ENCODE assay signal across 11 mouse cellular contexts in genomic region chr12:54288041-54288502, GRCm38 (mm10).
DNase-seq lines count a peak whose midpoint lies in the region; ATAC-seq and TF ChIP-seq lines count a peak whose summit lies in the region.
"Had no signal": no experiment of that assay in that cellular context is flagged by ENCODE, and none has a peak within 500 bp of the region (broad histone marks: within the 10 kb centered on the region; RNA-seq: fewer than 3 reads in every experiment).

No protein-coding gene starts in this region.

- H3K9ac ChIP-seq in embryonic facial prominence, embryonic 15.5 days: no peak overlapping the region
- no peak overlapping the region for H3K9ac ChIP-seq in hindbrain, embryonic 16.5 days (ENCODE audit: low read depth, low read length)
- H3K9ac ChIP-seq: limb, embryonic 13.5 days; stomach, embryonic 15.5 days had no signal

- peak overlapping the region; percentile 58 for H3K27ac ChIP-seq in embryonic facial prominence, embryonic 15.5 days (replicated peaks)
- 0 out of 2 replicates have a peak overlapping the region, but pooled peaks have one; percentile 17 for H3K27ac ChIP-seq in hindbrain, embryonic 16.5 days (ENCODE audit: low read depth, low read length)
- H3K27ac ChIP-seq: limb, embryonic 13.5 days; stomach, embryonic 15.5 days had no signal

- H3ac ChIP-seq in myocyte (ENCODE audit: control insufficient read depth, insufficient read length): no peak overlapping the region

- H3K27me3 ChIP-seq in embryonic facial prominence, embryonic 15.5 days: no peaks in the 10 kb centered on the region
- H3K27me3 ChIP-seq in hindbrain, embryonic 16.5 days (replicated peaks; ENCODE audit: control insufficient read depth, insufficient read depth, low read length): no peaks in the 10 kb centered on the region
- no peaks in the 10 kb centered on the region for H3K27me3 ChIP-seq in myocyte (ENCODE audit: control insufficient read depth, insufficient read depth, insufficient read length)
- H3K27me3 ChIP-seq: limb, embryonic 13.5 days; stomach, embryonic 15.5 days had no signal

- H3K9me3 ChIP-seq in embryonic facial prominence, embryonic 15.5 days (replicated peaks): no peaks in the 10 kb centered on the region
- H3K9me3 ChIP-seq in hindbrain, embryonic 16.5 days (ENCODE audit: control insufficient read depth, low read length): no peaks in the 10 kb centered on the region
- H3K9me3 ChIP-seq: limb, embryonic 13.5 days; stomach, embryonic 15.5 days had no signal

- no peak overlapping the region for H3K4me3 ChIP-seq in embryonic facial prominence, embryonic 15.5 days (replicated peaks)
- no peak overlapping the region for H3K4me3 ChIP-seq in hindbrain, embryonic 16.5 days (ENCODE audit: low read length)
- no peak overlapping the region for H3K4me3 ChIP-seq in myocyte
- H3K4me3 ChIP-seq: limb, embryonic 13.5 days; stomach, embryonic 15.5 days had no signal

- H3K36me3 ChIP-seq in embryonic facial prominence, embryonic 15.5 days: no peaks in the 10 kb centered on the region
- no peaks in the 10 kb centered on the region for H3K36me3 ChIP-seq in hindbrain, embryonic 16.5 days (ENCODE audit: control insufficient read depth, insufficient read depth, low read length)
- H3K36me3 ChIP-seq in myocyte (ENCODE audit: control insufficient read depth, insufficient read depth): no peaks in the 10 kb centered on the region
- H3K36me3 ChIP-seq: limb, embryonic 13.5 days; stomach, embryonic 15.5 days had no signal

- ATAC-seq in embryonic facial prominence, embryonic 15.5 days (ENCODE audit: insufficient number of reproducible peaks, low FRiP score, low TSS enrichment, low read depth): no peak
- 0 out of 2 replicates have a peak, but pooled peaks have one; percentile 53 for ATAC-seq in hindbrain, embryonic 16.5 days

- no peaks in the 10 kb centered on the region for H3K79me2 ChIP-seq in myocyte (ENCODE audit: control insufficient read depth, insufficient read depth)

- no peak for TF ChIP-seq POLR2A in myocyte (IDR thresholded peaks at IDR 0.05; ENCODE audit: insufficient read length, low read depth)

- 71% methylated on average over 6 of the region's 6 CpGs for WGBS in embryonic facial prominence, embryonic 15.5 days
- WGBS in hindbrain, embryonic 16.5 days: 27% methylated on average over 6 of the region's 6 CpGs

- H3K4me1 ChIP-seq in embryonic facial prominence, embryonic 15.5 days: peaks cover 19% of the 10 kb centered on the region
- H3K4me1 ChIP-seq in hindbrain, embryonic 16.5 days (ENCODE audit: control insufficient read depth, insufficient read depth, low read depth, low read length): peaks cover 15% of the 10 kb centered on the region

- no peak overlapping the region for H3K4me2 ChIP-seq in embryonic facial prominence, embryonic 15.5 days (replicated peaks)
- no peak overlapping the region for H3K4me2 ChIP-seq in hindbrain, embryonic 16.5 days (ENCODE audit: low read length)
- peak overlapping the region; percentile 32 for H3K4me2 ChIP-seq in myocyte (ENCODE audit: low read depth)
- H3K4me2 ChIP-seq: limb, embryonic 13.5 days; stomach, embryonic 15.5 days had no signal

- DNase-seq in embryo, embryonic 11 days: peak; percentile 53
- DNase-seq in natural killer cell, adult 2 months (ENCODE audit: low spot score in 2 of 2): no peak
- no peak for DNase-seq in adrenal gland, postnatal 4 days (ENCODE audit: low spot score in 2 of 2)
- no peak for DNase-seq in right cerebral cortex, adult 18-20 months
- DNase-seq: gastrocnemius, postnatal 36 days; right cerebral cortex, postnatal 25 days had no signal

TF ChIP-seq in myocyte, 11 proteins besides CTCF, POLR2A, EP300 and RAD21:
- TF ChIP-seq TCF12 (IDR thresholded peaks at IDR 0.05; ENCODE audit: insufficient read depth, poor library complexity, severe bottlenecking) (no peak), MAX (IDR thresholded peaks at IDR 0.05; ENCODE audit: low read depth) (no peak), USF1 (IDR thresholded peaks at IDR 0.05; ENCODE audit: low read depth) (no peak), SRF (IDR thresholded peaks at IDR 0.05; ENCODE audit: control insufficient read depth, insufficient read length, low read depth) (no peak), MYOG (IDR thresholded peaks at IDR 0.05; ENCODE audit: control insufficient read depth in 1 of 3, insufficient read depth in 1 of 3, insufficient read length in 2 of 3, low read depth in 2 of 3) (no peak), CEBPB (IDR thresholded peaks at IDR 0.05; ENCODE audit: insufficient read depth, poor library complexity, severe bottlenecking) (no peak), E2F4 (IDR thresholded peaks at IDR 0.05; ENCODE audit: insufficient read depth) (no peak), TCF3 (IDR thresholded peaks at IDR 0.05; ENCODE audit: insufficient read length, low read depth) (no peak), REST (IDR thresholded peaks at IDR 0.05; ENCODE audit: insufficient read depth, insufficient read length) (no peak), POLR2AphosphoS2 (IDR thresholded peaks at IDR 0.05; ENCODE audit: insufficient read length, low read depth) (no peak), MYOD1 (IDR thresholded peaks at IDR 0.05; ENCODE audit: control insufficient read depth in 1 of 3, insufficient read length in 2 of 3, low read depth in 2 of 3) (no peak)
